Mouse (Mus musculus) testis, adult 2 months (tissue): ENCODE measurements around the gene Atp6v0a4.

Source experiments
- CTCF ChIP-seq: fragments of 200-500 bp; IDR thresholded peaks from 2 replicates; pipeline ENCODE4 v1.5.1; 2012; ENCODE audit warnings: low read depth, mild to moderate bottlenecking, inconsistent platforms, low read length, moderate library complexity; ENCODE audit not compliant: control insufficient read depth, insufficient read depth, insufficient replicate concordance
- POLR2A ChIP-seq: fragments of 200-500 bp; IDR thresholded peaks from 2 replicates; pipeline ENCODE4 v1.6.1; 2012; ENCODE audit warnings: low read depth, mild to moderate bottlenecking, inconsistent platforms, low read length, moderate library complexity; ENCODE audit not compliant: control insufficient read depth

GRCm38 (mm10) chr6:38083204-38083603 is 41.2 kb downstream of the Atp6v0a4 start:
- TF ChIP-seq POLR2A (no peak), CTCF (no peak)
